Comparison of ENCODE assay signal across 9 mouse cellular contexts in genomic region chr1:74035487-74035886, GRCm38 (mm10).
DNase-seq lines count a peak whose midpoint lies in the region; ATAC-seq lines count a peak whose summit lies in the region.
"Had no signal": no experiment of that assay in that cellular context is flagged by ENCODE, and none has a peak within 500 bp of the region (broad histone marks: within the 10 kb centered on the region; RNA-seq: fewer than 3 reads in every experiment).

No protein-coding gene starts in this region.

- DNase-seq in kidney, adult 9 months: peak; percentile 43
- no peak for DNase-seq in kidney, postnatal 10 days
- no peak for DNase-seq in right cerebral cortex, postnatal 36 days (ENCODE audit: low spot score in 2 of 2)
- DNase-seq in spleen, postnatal 36 days (ENCODE audit: low spot score in 2 of 2): no peak
- DNase-seq: gastrocnemius, postnatal 10 days had no signal

- peaks cover 65% of the 10 kb centered on the region for H3K4me1 ChIP-seq in embryonic facial prominence, embryonic 12.5 days
- H3K4me1 ChIP-seq in heart, embryonic 16.5 days (ENCODE audit: control insufficient read depth, insufficient read depth, low read length): peaks cover 94% of the 10 kb centered on the region
- H3K4me1 ChIP-seq in liver, embryonic 12.5 days: peaks cover 27% of the 10 kb centered on the region

- WGBS in embryonic facial prominence, embryonic 12.5 days: 67% methylated on average over 4 of the region's 4 CpGs
- WGBS in heart, embryonic 16.5 days: 51% methylated on average over 4 of the region's 4 CpGs
- 37% methylated on average over 4 of the region's 4 CpGs for WGBS in liver, embryonic 12.5 days (ENCODE audit: insufficient replicate concordance)

- ATAC-seq in embryonic facial prominence, embryonic 12.5 days (ENCODE audit: insufficient number of reproducible peaks, insufficient read depth, low FRiP score, low TSS enrichment): no peak
- no peak for ATAC-seq in heart, embryonic 16.5 days (replicated peaks; ENCODE audit: extremely low read depth, insufficient read depth, low FRiP score)
- no peak for ATAC-seq in liver, embryonic 12.5 days
- ATAC-seq: midbrain, embryonic 15.5 days had no signal

- no peak overlapping the region for H3K4me3 ChIP-seq in embryonic facial prominence, embryonic 12.5 days
- H3K4me3 ChIP-seq in heart, embryonic 16.5 days (ENCODE audit: low read length): peak overlapping the region; percentile 65
- H3K4me3 ChIP-seq in liver, embryonic 12.5 days: no peak overlapping the region
- H3K4me3 ChIP-seq: midbrain, embryonic 15.5 days had no signal

- H3K9me3 ChIP-seq in embryonic facial prominence, embryonic 12.5 days: no peaks in the 10 kb centered on the region
- no peaks in the 10 kb centered on the region for H3K9me3 ChIP-seq in heart, embryonic 16.5 days (replicated peaks; ENCODE audit: control insufficient read depth, low read length)
- H3K9me3 ChIP-seq in liver, embryonic 12.5 days (replicated peaks): no peaks in the 10 kb centered on the region
- H3K9me3 ChIP-seq: midbrain, embryonic 15.5 days had no signal

- no peak overlapping the region for H3K27ac ChIP-seq in embryonic facial prominence, embryonic 12.5 days
- peak overlapping the region; percentile 69 for H3K27ac ChIP-seq in heart, embryonic 16.5 days (ENCODE audit: low read length)
- H3K27ac ChIP-seq in liver, embryonic 12.5 days: no peak overlapping the region
- H3K27ac ChIP-seq: midbrain, embryonic 15.5 days had no signal

- no peaks in the 10 kb centered on the region for H3K27me3 ChIP-seq in embryonic facial prominence, embryonic 12.5 days
- no peaks in the 10 kb centered on the region for H3K27me3 ChIP-seq in heart, embryonic 16.5 days (ENCODE audit: control insufficient read depth, insufficient read depth, low read length)
- peaks cover 53% of the 10 kb centered on the region for H3K27me3 ChIP-seq in liver, embryonic 12.5 days (replicated peaks)

- H3K4me2 ChIP-seq in embryonic facial prominence, embryonic 12.5 days (replicated peaks): peak overlapping the region; percentile 53; the same call in 1 of the 2 replicates
- H3K4me2 ChIP-seq in heart, embryonic 16.5 days (ENCODE audit: low read depth, low read length): peak overlapping the region; percentile 74
- H3K4me2 ChIP-seq in liver, embryonic 12.5 days: peak overlapping the region; percentile 58; the same call in 1 of the 2 replicates

- no peaks in the 10 kb centered on the region for H3K36me3 ChIP-seq in embryonic facial prominence, embryonic 12.5 days
- H3K36me3 ChIP-seq in heart, embryonic 16.5 days (ENCODE audit: control insufficient read depth, insufficient read depth): no peaks in the 10 kb centered on the region
- no peaks in the 10 kb centered on the region for H3K36me3 ChIP-seq in liver, embryonic 12.5 days
- H3K36me3 ChIP-seq: midbrain, embryonic 15.5 days had no signal

- H3K9ac ChIP-seq in embryonic facial prominence, embryonic 12.5 days: no peak overlapping the region
- H3K9ac ChIP-seq in heart, embryonic 16.5 days (ENCODE audit: low read length): peak overlapping the region; percentile 77
- H3K9ac ChIP-seq in liver, embryonic 12.5 days: no peak overlapping the region
- H3K9ac ChIP-seq: midbrain, embryonic 15.5 days had no signal
